ENCODE assay signal across 8 mouse cellular contexts in genomic region chr3:88324951-88325405, GRCm38 (mm10). TPM values are rescaled to one million over a fixed set of nuclear protein-coding genes. Genes with fewer than 3 reads are reported as not detected.
A peak's percentile ranks its signal among the peaks of the same experiment; 100 is the strongest.
DNase-seq lines count a peak whose midpoint lies in the region; ATAC-seq and TF ChIP-seq lines count a peak whose summit lies in the region.

Glmp (plus strand) TSS chr3:88325023.

- peak within 1 kb of the TSS; percentile 85 for H3K9ac ChIP-seq in lung, postnatal 0 days (replicated peaks; ENCODE audit: low read depth)

- peak; percentile 89 for ATAC-seq in lung, postnatal 0 days

- no peak for TF ChIP-seq CTCF in lung, postnatal 0 days (IDR thresholded peaks at IDR 0.05)

- peak within 1 kb of the TSS; percentile 83 for H3K27ac ChIP-seq in hindbrain, embryonic 10.5 days
- peak within 1 kb of the TSS; percentile 38; the same call in 1 of the 2 replicates for H3K27ac ChIP-seq in lung, postnatal 0 days (ENCODE audit: low read length)

- WGBS in hindbrain, embryonic 10.5 days: 3% methylated on average over 10 of the region's 10 CpGs
- WGBS in lung, postnatal 0 days: 0% methylated on average over 10 of the region's 10 CpGs

- peak within 1 kb of the TSS; percentile 76 for H3K4me2 ChIP-seq in lung, postnatal 0 days (replicated peaks; ENCODE audit: low read depth, low read length)

- no peaks in the 10 kb centered on the region for H3K9me3 ChIP-seq in hindbrain, embryonic 10.5 days
- no peaks in the 10 kb centered on the region for H3K9me3 ChIP-seq in lung, postnatal 0 days (ENCODE audit: low read length)

- DNase-seq in NIH3T3 (ENCODE audit: low read depth): peak; percentile 84
- peak; percentile 61 for DNase-seq in cerebellum, adult 8-10 months
- peak; percentile 59 for DNase-seq in forelimb bud, embryonic 11.5 days (ENCODE audit: low read depth, low spot score)
- peak; percentile 61 for DNase-seq in hindbrain, embryonic 10.5 days (ENCODE audit: low spot score)
- peak; percentile 60 to 67 for DNase-seq in layer of hippocampus, postnatal 10 days (ENCODE audit: low spot score in 2 of 2)
- DNase-seq in lung, postnatal 0 days (ENCODE audit: low spot score): peak; percentile 89
- peak; percentile 41 for DNase-seq in ovary, postnatal 36 days (ENCODE audit: low spot score)
- peak; percentile 56 for DNase-seq in thymus, postnatal 4 days

- H3K4me3 ChIP-seq in hindbrain, embryonic 10.5 days: peak within 1 kb of the TSS; percentile 71
- peak within 1 kb of the TSS; percentile 78 for H3K4me3 ChIP-seq in lung, postnatal 0 days (ENCODE audit: low read depth, low read length)

- peaks cover 83% of the 10 kb centered on the region for H3K36me3 ChIP-seq in hindbrain, embryonic 10.5 days
- H3K36me3 ChIP-seq in lung, postnatal 0 days (ENCODE audit: insufficient read depth, low read length): peaks cover 36% of the 10 kb centered on the region

- H3K27me3 ChIP-seq in hindbrain, embryonic 10.5 days (ENCODE audit: insufficient read depth, poor library complexity, severe bottlenecking): no peaks in the 10 kb centered on the region
- H3K27me3 ChIP-seq in lung, postnatal 0 days (replicated peaks; ENCODE audit: insufficient read depth, low read length): no peaks in the 10 kb centered on the region

- peaks cover 15% of the 10 kb centered on the region for H3K4me1 ChIP-seq in hindbrain, embryonic 10.5 days (replicated peaks)
- peaks cover 4% of the 10 kb centered on the region; the same call in 1 of the 2 replicates for H3K4me1 ChIP-seq in lung, postnatal 0 days (ENCODE audit: insufficient read depth, low read depth, low read length)

- no peak for TF ChIP-seq EP300 in lung, postnatal 0 days (IDR thresholded peaks at IDR 0.05)

RNA-seq across cellular contexts. Expression of gene Glmp, which starts in this region (rescaled TPM):
- polyA plus RNA-seq in hindbrain, embryonic 10.5 days (2016; fragmentation: Nextera tagmentation; extraction: Ambion mirVana): 150 and 157 TPM in 2 replicates
- 10 to 100 TPM; 62.1 to 73.0 TPM for total RNA-seq in layer of hippocampus, postnatal 10 days (2021)
- 273 and 278 TPM in 2 replicates for polyA plus RNA-seq in lung, postnatal 0 days (2015; fragmentation: Nextera tagmentation; extraction: Ambion mirVana)

Comparison
In these comparisons a context has a peak if more than half of its experiments do, and no peak if none do; other contexts are left out.
1. Peak in every context shown above with its lines: DNase-seq, ATAC-seq, H3K4me3 ChIP-seq and H3K27ac ChIP-seq.